Mouse (Mus musculus) heart, embryonic 15.5 days (tissue): ENCODE data around the gene Bcan. TPM values are rescaled to one million over a fixed set of nuclear protein-coding genes. Genes with fewer than 3 reads are reported as not detected.
A peak's percentile ranks its signal among the peaks of the same experiment; 100 is the strongest.

Experiments
- ATAC-seq: fragments of 200-750 bp; cut with Nextera tagmentation; replicated peaks from 2 replicates; pipeline ENCODE4 v1.8.0; 2017; ENCODE audit warnings: low read depth, moderate TSS enrichment; ENCODE audit not compliant: insufficient number of reproducible peaks, insufficient read depth, low FRiP score
- H3K27ac ChIP-seq: fragments of 300-500 bp; sonication (generic); 2 replicates; pipeline ENCODE4 v1.5.1; 2015; ENCODE audit warnings: mild to moderate bottlenecking, inconsistent platforms
- H3K27me3 ChIP-seq: fragments of 300-500 bp; sonication (generic); 2 replicates; pipeline ENCODE4 v1.6.1; 2015; ENCODE audit warnings: inconsistent platforms
- H3K36me3 ChIP-seq: fragments of 300-500 bp; sonication (generic); 2 replicates; pipeline ENCODE4 v1.6.1; 2015; ENCODE audit warnings: mild to moderate bottlenecking, inconsistent platforms
- H3K4me1 ChIP-seq: fragments of 300-500 bp; sonication (generic); replicated peaks from 2 replicates; pipeline ENCODE4 v1.6.1; 2015; ENCODE audit warnings: inconsistent platforms
- H3K4me2 ChIP-seq: fragments of 300-500 bp; sonication (generic); 2 replicates; pipeline ENCODE4 v1.6.1; 2015; ENCODE audit warnings: inconsistent platforms, mild to moderate bottlenecking, moderate library complexity
- H3K4me3 ChIP-seq: fragments of 300-500 bp; sonication (generic); 2 replicates; pipeline ENCODE4 v1.5.1; 2015; ENCODE audit warnings: mild to moderate bottlenecking, inconsistent platforms
- H3K9ac ChIP-seq: fragments of 300-500 bp; sonication (generic); 2 replicates; pipeline ENCODE4 v1.6.1; 2015; ENCODE audit warnings: mild to moderate bottlenecking, inconsistent platforms
- H3K9me3 ChIP-seq: fragments of 300-500 bp; sonication (generic); replicated peaks from 2 replicates; pipeline ENCODE4 v1.6.1; 2016; ENCODE audit warnings: inconsistent platforms
- WGBS: fragments of 180-500 bp; shearing (Covaris S2); methylation state at CpG from one replicate; pipeline ENCODE4 v1.1.7; 2015; ENCODE audit warnings: mixed read lengths; 5-methylcytosine and 5-hydroxymethylcytosine counted together
- polyA plus RNA-seq: library from polyadenylated mRNA; unstranded; fragments of >200 nt; fragmentation: Nextera tagmentation; extraction: Ambion mirVana; gene quantifications from 2 replicates; pipeline ENCODE4 v1.2.1, GENCODE M21; 2015

The Bcan gene
- polyA plus RNA-seq, 1 experiment from 2014 or later, result 0.34 TPM

DNA sequence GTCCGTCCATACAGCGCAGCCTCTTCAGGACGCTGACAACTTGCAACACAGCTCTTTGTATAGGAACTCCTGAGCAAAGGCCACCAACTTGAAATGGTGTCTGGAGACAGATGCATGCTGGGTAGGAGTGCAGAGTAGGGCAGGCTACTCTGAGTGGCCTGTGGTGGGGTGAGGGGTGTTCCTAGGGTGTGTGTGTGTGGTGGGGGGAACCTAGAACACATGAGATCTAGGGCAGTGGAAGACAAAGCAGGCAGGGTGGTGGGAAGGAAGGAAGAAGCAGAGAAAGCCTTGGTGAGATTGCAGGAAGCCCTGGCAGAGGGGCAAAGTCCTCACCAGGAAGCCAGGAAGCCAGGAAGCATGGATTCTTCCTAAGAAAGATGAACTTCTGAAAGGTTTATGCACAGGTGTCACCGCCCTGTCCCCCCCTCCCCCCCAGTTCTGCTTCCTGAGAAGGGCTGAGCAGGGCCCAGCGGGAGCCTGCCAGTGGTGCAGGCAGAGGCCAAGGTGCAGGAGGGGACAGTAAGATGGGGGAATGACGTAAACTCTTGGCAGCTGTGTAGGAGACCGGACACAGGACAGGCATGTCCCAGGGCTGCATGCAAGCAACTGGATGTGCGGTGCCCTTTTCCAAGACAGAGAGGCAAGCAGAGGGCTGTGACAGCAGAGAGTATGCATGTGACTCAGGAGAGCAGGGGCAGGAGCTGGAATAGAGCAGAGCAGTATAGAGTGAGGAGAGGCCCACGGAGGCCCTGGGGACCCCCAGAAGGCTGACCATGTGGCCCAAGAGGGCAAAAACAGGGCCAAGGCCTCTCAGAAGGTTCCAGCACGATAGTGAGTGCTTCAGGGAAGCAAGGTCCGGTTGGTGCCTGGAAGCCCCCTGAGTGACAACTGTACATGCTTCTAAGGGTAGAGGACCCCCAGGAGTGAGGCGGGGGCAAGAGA lies 17.9 kb downstream of the Bcan start:
- peak overlapping the region; percentile 35; the same call in 1 of the 2 replicates for H3K9ac ChIP-seq
- H3K27me3 ChIP-seq, result no peaks in the 10 kb centered on the region
- peak overlapping the region; percentile 90 for H3K27ac ChIP-seq
- 25% methylated on average over 12 of the region's 12 CpGs for WGBS
- H3K4me2 ChIP-seq, result peak overlapping the region; percentile 53
- ATAC-seq, result peak; percentile 45
- no peaks in the 10 kb centered on the region for H3K36me3 ChIP-seq
- no peak overlapping the region for H3K4me3 ChIP-seq
- H3K9me3 ChIP-seq, result no peaks in the 10 kb centered on the region
- H3K4me1 ChIP-seq, result peaks cover 72% of the 10 kb centered on the region

- Histone ChIP-seq H3K9me3 (no peaks in the 10 kb centered on the region), H3K9ac (no peak overlapping the region), H3K4me2 (no peak overlapping the region), H3K27me3 (no peaks in the 10 kb centered on the region), H3K27ac (peak overlapping the region; percentile 90; the same call in 1 of the 2 replicates), H3K4me3 (no peak overlapping the region), H3K4me1 (peaks cover 65% of the 10 kb centered on the region), H3K36me3 (0 out of 2 replicates have a peak, but pooled peaks cover under 1% of the 10 kb centered on the region)
- ATAC-seq, result no peak
- 80% methylated on average over 6 of the region's 6 CpGs for WGBS
Observed at GRCm38 (mm10) chr3:87981214-87981760, 18.7 kb downstream of the Bcan start.

- 68% methylated on average over 5 of the region's 5 CpGs for WGBS
- ATAC-seq, result no peak
- Histone ChIP-seq H3K27me3 (no peaks in the 10 kb centered on the region), H3K4me2 (no peak overlapping the region), H3K4me1 (peaks cover 59% of the 10 kb centered on the region), H3K9me3 (no peaks in the 10 kb centered on the region), H3K9ac (no peak overlapping the region), H3K36me3 (0 out of 2 replicates have a peak, but pooled peaks cover 2% of the 10 kb centered on the region), H3K27ac (no peak overlapping the region), H3K4me3 (no peak overlapping the region)
Observed at GRCm38 (mm10) chr3:87980728-87981127, 19.3 kb downstream of the Bcan start.

DNA sequence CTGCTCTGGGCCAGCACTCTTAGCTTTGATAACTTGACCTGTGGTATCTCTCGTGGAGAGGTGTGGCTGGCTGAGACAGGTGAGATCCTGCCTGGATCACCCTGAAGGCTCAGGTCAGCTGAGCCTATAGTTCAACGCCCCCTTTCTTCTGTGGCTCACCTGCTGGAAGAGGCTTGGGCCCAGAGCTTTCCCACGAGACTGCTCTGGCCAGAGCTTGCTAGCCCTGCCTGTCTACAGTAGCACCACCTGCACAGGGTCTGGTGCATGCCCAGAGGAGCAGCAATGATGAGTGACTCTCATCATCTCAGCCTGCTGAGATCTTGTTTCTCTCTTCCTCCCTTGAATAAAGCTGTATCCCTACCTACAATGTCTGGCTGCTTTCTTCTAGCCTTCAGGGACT lies 19.9 kb downstream of the Bcan start:
- Histone ChIP-seq H3K4me3 (no peak overlapping the region), H3K9me3 (no peaks in the 10 kb centered on the region), H3K27ac (no peak overlapping the region), H3K4me2 (no peak overlapping the region), H3K36me3 (0 out of 2 replicates have a peak, but pooled peaks cover 2% of the 10 kb centered on the region), H3K27me3 (no peaks in the 10 kb centered on the region), H3K4me1 (peaks cover 53% of the 10 kb centered on the region), H3K9ac (peak overlapping the region; percentile 13; the same call in 1 of the 2 replicates)
- no peak for ATAC-seq
- WGBS, result 48% methylated on average over 3 of the region's 3 CpGs

DNA sequence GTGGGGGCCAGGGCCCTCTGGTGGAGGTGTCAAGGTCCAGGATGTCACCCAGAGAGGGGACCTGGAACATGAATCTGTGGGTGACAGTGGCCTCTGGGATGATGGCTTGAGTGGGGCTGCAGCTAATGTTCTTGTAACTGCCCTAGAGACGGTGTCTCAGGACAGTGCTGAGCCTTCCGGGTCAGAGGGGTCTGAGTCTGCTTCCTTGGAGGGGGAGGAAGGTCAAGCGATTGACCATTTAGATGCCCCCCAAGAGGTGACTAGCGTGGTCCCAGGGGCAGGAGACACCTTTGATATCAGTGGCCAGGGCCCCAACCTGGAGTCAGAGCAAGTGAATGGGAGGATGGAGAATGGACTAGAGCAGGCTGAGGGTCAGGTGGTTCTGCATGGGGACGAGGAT lies 20.5 kb downstream of the Bcan start:
- no peak overlapping the region for H3K4me3 ChIP-seq
- 0 out of 2 replicates have a peak, but pooled peaks cover 2% of the 10 kb centered on the region for H3K36me3 ChIP-seq
- no peak overlapping the region for H3K27ac ChIP-seq
- H3K4me1 ChIP-seq, result peaks cover 51% of the 10 kb centered on the region
- H3K4me2 ChIP-seq, result no peak overlapping the region
- no peaks in the 10 kb centered on the region for H3K9me3 ChIP-seq
- ATAC-seq, result no peak
- H3K9ac ChIP-seq, result no peak overlapping the region
- no peaks in the 10 kb centered on the region for H3K27me3 ChIP-seq
- WGBS, result 78% methylated on average over 5 of the region's 5 CpGs

DNA sequence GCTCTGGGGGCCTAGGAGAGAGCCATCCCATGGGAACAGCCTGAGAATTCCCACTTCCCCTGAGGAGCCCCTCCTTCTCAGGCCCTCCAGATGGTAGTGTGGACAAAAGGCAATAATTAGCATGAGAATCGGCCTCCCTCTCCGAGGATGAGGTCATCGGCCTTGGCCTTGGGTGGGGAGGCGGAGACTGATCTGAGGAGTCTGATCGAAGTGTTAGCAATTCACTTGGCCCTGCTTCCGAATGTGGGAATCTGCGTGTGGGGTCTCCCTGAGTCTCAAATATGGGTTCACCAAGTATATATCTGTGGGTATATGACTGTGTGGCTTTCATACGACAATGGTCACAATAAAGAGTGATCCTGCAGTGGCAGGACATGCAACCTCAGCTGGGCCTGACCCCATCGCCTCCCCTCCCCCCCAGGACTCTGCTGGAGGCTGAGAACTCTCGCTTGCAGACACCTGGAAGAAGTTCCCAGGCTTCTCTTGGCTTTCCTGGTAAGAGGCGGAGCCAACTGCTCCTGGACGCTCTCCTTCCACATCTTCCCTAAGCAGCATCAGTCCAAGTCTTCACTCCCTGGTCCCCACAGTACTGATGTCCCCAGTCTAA lies 25.5 kb downstream of the Bcan start:
- 0 out of 2 replicates have a peak, but pooled peaks cover 2% of the 10 kb centered on the region for H3K36me3 ChIP-seq
- H3K27ac ChIP-seq, result no peak overlapping the region
- H3K4me1 ChIP-seq, result peaks cover 51% of the 10 kb centered on the region
- 42% methylated on average over 12 of the region's 12 CpGs for WGBS
- no peaks in the 10 kb centered on the region for H3K9me3 ChIP-seq
- peak overlapping the region; percentile 60 for H3K4me3 ChIP-seq
- peak overlapping the region; percentile 89 for H3K4me2 ChIP-seq
- H3K9ac ChIP-seq, result peak overlapping the region; percentile 13; the same call in 1 of the 2 replicates
- ATAC-seq, result no peak
- peaks cover 15% of the 10 kb centered on the region for H3K27me3 ChIP-seq

GRCm38 (mm10) chr3:87973593-87974380 lies 26.2 kb downstream of the Bcan start:
- Histone ChIP-seq H3K4me3 (peak overlapping the region; percentile 60), H3K27me3 (peaks cover 15% of the 10 kb centered on the region), H3K9me3 (no peaks in the 10 kb centered on the region), H3K36me3 (0 out of 2 replicates have a peak, but pooled peaks cover 2% of the 10 kb centered on the region), H3K4me1 (peaks cover 50% of the 10 kb centered on the region), H3K27ac (peak overlapping the region; percentile 22; the same call in 1 of the 2 replicates), H3K4me2 (peak overlapping the region; percentile 89), H3K9ac (peak overlapping the region; percentile 13; the same call in 1 of the 2 replicates)
- no peak for ATAC-seq
- WGBS, result 44% methylated on average over 14 of the region's 14 CpGs

DNA sequence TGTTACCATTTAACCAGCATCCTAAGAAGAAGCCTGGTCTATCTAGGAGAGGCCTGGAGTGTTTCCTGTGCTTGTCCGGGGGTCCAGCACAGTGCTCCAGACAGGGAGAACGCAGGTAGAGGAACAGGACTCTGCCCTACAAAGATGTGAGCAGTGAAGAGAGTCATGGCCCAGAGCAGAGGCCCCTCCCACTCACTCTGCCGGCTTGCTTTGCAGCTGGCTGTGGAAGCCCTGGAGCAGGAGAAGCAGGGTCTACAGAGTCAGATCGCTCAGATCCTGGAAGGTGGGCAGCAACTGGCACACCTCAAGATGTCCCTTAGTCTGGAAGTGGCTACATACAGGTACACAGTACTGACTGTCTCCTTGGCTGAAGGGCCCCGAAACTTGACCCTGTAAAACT lies 27.3 kb downstream of the Bcan start:
- 36% methylated on average over 5 of the region's 5 CpGs for WGBS
- no peaks in the 10 kb centered on the region for H3K9me3 ChIP-seq
- no peak overlapping the region for H3K27ac ChIP-seq

DNA sequence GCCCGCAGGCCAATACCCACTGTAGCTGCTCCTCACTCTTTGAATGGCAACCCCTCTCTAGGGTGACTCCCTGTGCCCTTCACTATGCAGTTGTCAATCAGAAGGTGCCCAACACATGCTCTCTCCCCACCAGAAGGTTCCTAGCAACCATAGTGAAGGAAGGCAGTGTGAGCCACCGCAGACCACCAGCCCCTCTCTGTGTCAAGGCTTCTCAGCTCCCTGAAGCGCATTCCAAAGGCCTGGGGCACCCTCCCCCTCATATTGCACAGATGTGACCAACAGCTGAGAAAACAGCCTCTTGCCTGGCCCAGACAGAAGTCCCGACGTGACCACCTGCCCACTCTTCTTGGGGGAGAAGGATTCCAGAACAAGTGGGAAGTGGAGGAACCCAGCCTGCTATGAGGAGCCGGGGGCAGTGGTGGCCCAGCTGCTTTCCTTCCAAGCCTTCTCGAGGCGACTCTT lies 27.8 kb downstream of the Bcan start:
- Histone ChIP-seq H3K27me3 (peaks cover 18% of the 10 kb centered on the region), H3K4me3 (peak overlapping the region; percentile 60), H3K36me3 (0 out of 2 replicates have a peak, but pooled peaks cover 2% of the 10 kb centered on the region), H3K9ac (peak overlapping the region; percentile 63), H3K4me1 (peaks cover 44% of the 10 kb centered on the region), H3K27ac (no peak overlapping the region; the same call in 1 of the 2 replicates), H3K4me2 (peak overlapping the region; percentile 89), H3K9me3 (no peaks in the 10 kb centered on the region)
- no peak for ATAC-seq
- 27% methylated on average over 8 of the region's 8 CpGs for WGBS

More for the DNA sequence above, 27.3 kb downstream of the Bcan start:
- Histone ChIP-seq H3K9ac (0 out of 2 replicates have a peak overlapping the region, but pooled peaks have one; percentile 63), H3K4me3 (peak overlapping the region; percentile 60), H3K4me2 (peak overlapping the region; percentile 89), H3K36me3 (0 out of 2 replicates have a peak, but pooled peaks cover 2% of the 10 kb centered on the region), H3K27me3 (peaks cover 17% of the 10 kb centered on the region), H3K4me1 (peaks cover 44% of the 10 kb centered on the region)
- ATAC-seq, result no peak

GRCm38 (mm10) chr3:87971489-87972202 lies 28.4 kb downstream of the Bcan start:
- WGBS, result under 1% methylated on average over 50 of the region's 60 CpGs
- H3K4me3 ChIP-seq, result peak overlapping the region; percentile 60
- H3K36me3 ChIP-seq, result 0 out of 2 replicates have a peak, but pooled peaks cover 2% of the 10 kb centered on the region
- H3K27ac ChIP-seq, result peak overlapping the region; percentile 57
- peak overlapping the region; percentile 63 for H3K9ac ChIP-seq
- H3K4me1 ChIP-seq, result peaks cover 44% of the 10 kb centered on the region
- ATAC-seq, result 0 out of 2 replicates have a peak, but pooled peaks have one; percentile 12
- peaks cover 18% of the 10 kb centered on the region for H3K27me3 ChIP-seq
- H3K9me3 ChIP-seq, result no peaks in the 10 kb centered on the region
- peak overlapping the region; percentile 89 for H3K4me2 ChIP-seq
